Mouse (Mus musculus) heart, postnatal 4 days (tissue): ENCODE measurements around the gene Hoxd1. TPM values are rescaled to one million over a fixed set of nuclear protein-coding genes. Genes with fewer than 3 reads are reported as not detected.

Source experiments
- DNase-seq: peaks from one replicate; pipeline ENCODE4 v3.0.0; 2021
- total RNA-seq, 2 experiments: library from RNA; stranded (reverse); gene quantifications; 2 replicates each; pipeline ENCODE4 v1.2.3; 2021

Gene Hoxd1
- total RNA-seq, 2 experiments from 2014 or later: not detected

GRCm38 (mm10) chr2:74733317-74733661, 29.5 kb upstream of the Hoxd1 start:
- no peak for DNase-seq

GRCm38 (mm10) chr2:74733765-74734164, 29.0 kb upstream of the Hoxd1 start:
- DNase-seq: no peak

- DNase-seq: no peak
These were observed 28.3 kb upstream of the Hoxd1 start for GRCm38 (mm10) chr2:74734451-74734850.

- no peak for DNase-seq
These were observed 27.6 kb upstream of the Hoxd1 start for GRCm38 (mm10) chr2:74734996-74735811.

- no peak for DNase-seq
These were observed 26.7 kb upstream of the Hoxd1 start for GRCm38 (mm10) chr2:74735851-74736687.

GRCm38 (mm10) chr2:74736688-74737577, 25.8 kb upstream of the Hoxd1 start:
- DNase-seq: no peak

- no peak for DNase-seq
These were observed 25.2 kb upstream of the Hoxd1 start for GRCm38 (mm10) chr2:74737578-74738070.

- no peak for DNase-seq
These were observed 23.9 kb upstream of the Hoxd1 start for GRCm38 (mm10) chr2:74738623-74739475.

GRCm38 (mm10) chr2:74739476-74739800, 23.3 kb upstream of the Hoxd1 start:
- no peak for DNase-seq

GRCm38 (mm10) chr2:74739869-74740268, 22.9 kb upstream of the Hoxd1 start:
- DNase-seq: no peak

GRCm38 (mm10) chr2:74740311-74741091, 22.3 kb upstream of the Hoxd1 start:
- DNase-seq: no peak

- DNase-seq: no peak
These were observed 21.4 kb upstream of the Hoxd1 start for GRCm38 (mm10) chr2:74741252-74741978.

GRCm38 (mm10) chr2:74741979-74742277, 20.9 kb upstream of the Hoxd1 start:
- DNase-seq: no peak

GRCm38 (mm10) chr2:74745540-74746297, 17.1 kb upstream of the Hoxd1 start:
- DNase-seq: no peak

- no peak for DNase-seq
These were observed 16.4 kb upstream of the Hoxd1 start for GRCm38 (mm10) chr2:74746298-74746921.

GRCm38 (mm10) chr2:74747006-74747405, 15.8 kb upstream of the Hoxd1 start:
- DNase-seq: no peak

- no peak for DNase-seq
These were observed 15.1 kb upstream of the Hoxd1 start for GRCm38 (mm10) chr2:74747661-74748141.

GRCm38 (mm10) chr2:74748436-74748995, 14.3 kb upstream of the Hoxd1 start:
- no peak for DNase-seq
